Mouse (Mus musculus) neural tube, embryonic 14.5 days (tissue): ENCODE results near the gene Ltbp4. TPM values are rescaled to one million over a fixed set of nuclear protein-coding genes. Genes with fewer than 3 reads are reported as not detected.

ENCODE experiments used
- ATAC-seq: fragments of 200-750 bp; cut with Nextera tagmentation; 2 replicates; pipeline ENCODE4 v1.8.0; 2017; ENCODE audit warnings: low read depth, mild to moderate bottlenecking, moderate TSS enrichment, moderate library complexity
- H3K27ac ChIP-seq: fragments of 300-500 bp; sonication (generic); 2 replicates; pipeline ENCODE4 v1.5.1; 2014; ENCODE audit warnings: low read depth, mild to moderate bottlenecking, control low read depth, low read length, moderate library complexity, mixed read lengths
- H3K27me3 ChIP-seq: fragments of 300-500 bp; sonication (generic); 2 replicates; pipeline ENCODE4 v1.6.1; 2014; ENCODE audit warnings: low read length; ENCODE audit not compliant: control insufficient read depth, insufficient read depth
- H3K36me3 ChIP-seq: fragments of 300-500 bp; sonication (generic); 2 replicates; pipeline ENCODE4 v1.6.1; 2014; ENCODE audit warnings: low read length, mixed read lengths; ENCODE audit not compliant: control insufficient read depth, insufficient read depth
- H3K4me1 ChIP-seq: fragments of 300-500 bp; sonication (generic); 2 replicates; pipeline ENCODE4 v1.6.1; 2014; ENCODE audit warnings: low read length; ENCODE audit not compliant: control insufficient read depth, insufficient read depth
- H3K4me2 ChIP-seq: fragments of 300-500 bp; sonication (generic); 2 replicates; pipeline ENCODE4 v1.6.1; 2014; ENCODE audit warnings: mild to moderate bottlenecking, low read depth, low read length, control low read depth
- H3K4me3 ChIP-seq: fragments of 300-500 bp; sonication (generic); 2 replicates; pipeline ENCODE4 v1.5.1; 2014; ENCODE audit warnings: low read depth, low read length, control low read depth, mixed read lengths
- H3K9ac ChIP-seq: fragments of 300-500 bp; sonication (generic); replicated peaks from 2 replicates; pipeline ENCODE4 v1.6.1; 2014; ENCODE audit warnings: low read depth, mild to moderate bottlenecking, control low read depth, low read length, mixed read lengths
- H3K9me3 ChIP-seq: fragments of 300-500 bp; sonication (generic); 2 replicates; pipeline ENCODE4 v1.6.1; 2016; ENCODE audit warnings: low read length; ENCODE audit not compliant: control insufficient read depth
- WGBS: fragments of 180-500 bp; shearing (Covaris S2); extraction: QIAGEN DNeasy Blood & Tissue Kit; methylation state at CpG from one replicate; pipeline ENCODE4 v1.1.7; 2014; 5-methylcytosine and 5-hydroxymethylcytosine counted together
- polyA plus RNA-seq: library from polyadenylated mRNA; unstranded; fragments of >200 nt; fragmentation: Nextera tagmentation; extraction: Ambion mirVana; gene quantifications from 2 replicates; pipeline ENCODE4 v1.2.1, GENCODE M21; 2014

Gene Ltbp4
- polyA plus RNA-seq, 1 experiment from 2014 or later, result 5.8 TPM

DNA sequence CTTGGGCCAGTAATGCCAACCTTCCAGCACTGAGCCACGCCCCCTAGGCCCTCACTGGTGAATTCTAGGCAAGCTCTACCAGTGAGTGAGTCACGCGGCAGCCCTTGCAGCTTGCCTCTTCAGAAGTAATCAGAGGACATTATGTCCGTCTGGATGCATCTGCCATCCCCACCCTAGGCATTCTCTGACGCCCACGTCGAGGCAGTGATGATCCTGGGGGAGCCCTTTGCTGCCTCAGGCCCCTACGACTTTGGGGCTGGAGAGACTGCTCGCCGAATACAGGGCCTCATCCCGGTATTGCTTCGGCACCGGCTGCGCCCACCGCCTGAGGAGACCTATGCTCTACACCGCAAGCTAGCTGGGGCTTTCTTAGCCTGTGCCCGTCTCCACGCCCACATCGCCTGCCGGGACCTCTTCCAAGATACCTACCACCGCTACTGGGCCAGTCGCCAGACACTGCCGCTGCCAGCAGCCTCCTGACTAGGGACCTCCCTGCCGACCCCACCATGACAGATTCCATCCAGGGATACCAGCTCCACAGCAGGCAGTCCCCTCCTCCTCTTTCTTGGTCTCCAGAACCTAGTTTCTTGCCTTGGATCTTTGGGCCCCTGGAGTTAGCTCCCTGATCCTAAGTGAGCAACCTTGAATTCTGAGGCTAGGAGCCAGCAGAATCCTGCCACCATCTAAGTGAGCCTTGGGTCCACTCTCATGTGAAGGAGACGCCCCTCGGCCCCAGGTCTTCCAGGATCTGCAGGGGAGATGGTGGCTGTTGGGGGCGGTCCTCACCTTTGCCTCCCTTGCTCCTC lies 80.2 kb downstream of the Ltbp4 start:
- H3K4me3 ChIP-seq, result no peak overlapping the region
- peak; percentile 16; the same call in 1 of the 2 replicates for ATAC-seq
- peaks cover 21% of the 10 kb centered on the region for H3K4me1 ChIP-seq
- no peaks in the 10 kb centered on the region for H3K36me3 ChIP-seq
- H3K4me2 ChIP-seq, result peak overlapping the region; percentile 96
- no peaks in the 10 kb centered on the region for H3K9me3 ChIP-seq
- H3K27me3 ChIP-seq, result no peaks in the 10 kb centered on the region
- WGBS, result 6% methylated on average over 27 of the region's 27 CpGs
- H3K27ac ChIP-seq, result peak overlapping the region; percentile 94
- no peak overlapping the region for H3K9ac ChIP-seq

DNA sequence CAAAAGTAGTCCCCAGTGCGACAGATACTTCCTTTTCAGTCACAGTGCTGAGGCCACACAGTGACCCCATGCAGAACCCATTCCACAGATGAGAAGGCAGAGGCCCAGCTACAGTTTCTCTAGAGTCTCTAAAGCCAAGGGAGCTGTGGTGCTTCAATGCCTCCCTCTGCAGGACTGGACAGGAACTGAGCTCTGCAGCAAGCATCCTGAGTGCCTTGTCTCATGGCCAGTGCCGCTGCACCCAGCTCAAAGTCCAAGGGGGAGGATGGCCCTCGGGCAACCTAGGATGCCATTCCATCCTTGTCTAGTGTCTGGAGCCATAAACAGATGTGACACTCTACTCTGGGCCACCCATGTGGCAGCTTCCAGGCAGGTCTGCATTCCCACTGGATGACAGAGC lies 81.8 kb downstream of the Ltbp4 start:
- 70% methylated on average over 3 of the region's 3 CpGs for WGBS
- Histone ChIP-seq H3K9ac (no peak overlapping the region), H3K9me3 (no peaks in the 10 kb centered on the region), H3K27me3 (no peaks in the 10 kb centered on the region), H3K36me3 (no peaks in the 10 kb centered on the region), H3K27ac (no peak overlapping the region), H3K4me3 (no peak overlapping the region), H3K4me1 (peaks cover 8% of the 10 kb centered on the region), H3K4me2 (no peak overlapping the region)
- ATAC-seq, result no peak

Other genes starting within 250 kb of the Ltbp4 start
- gene Cyp2f2, start 217.8 kb downstream of the Ltbp4 start, polyA plus RNA-seq, result not detected in 2 replicates
- 0.16 TPM in 1 of 2 replicates, not detected in the other for gene Cyp2t4, start 184.0 kb downstream of the Ltbp4 start, polyA plus RNA-seq
- gene Egln2, start 170.9 kb downstream of the Ltbp4 start, polyA plus RNA-seq, result 46.9 and 48.3 TPM in 2 replicates
- 100.0 and 100 TPM in 2 replicates for gene Rab4b, start 158.8 kb downstream of the Ltbp4 start, polyA plus RNA-seq
- 0.94 TPM in 1 of 2 replicates, not detected in the other for gene Gm21983, start 156.6 kb downstream of the Ltbp4 start, polyA plus RNA-seq
- gene Mia, start 156.5 kb downstream of the Ltbp4 start, polyA plus RNA-seq, result 14.7 and 24.4 TPM in 2 replicates
- gene BC024978, start 141.9 kb downstream of the Ltbp4 start, polyA plus RNA-seq, result 3.6 TPM in 2 replicates
- gene Snrpa, start 141.4 kb downstream of the Ltbp4 start, polyA plus RNA-seq, result 197 and 207 TPM in 2 replicates
- gene Itpkc, start 109.0 kb downstream of the Ltbp4 start, polyA plus RNA-seq, result 6.6 and 7.2 TPM in 2 replicates
- gene Coq8b, start 104.7 kb downstream of the Ltbp4 start, polyA plus RNA-seq, result 16.7 and 20.9 TPM in 2 replicates
- 22.6 and 27.9 TPM in 2 replicates for gene Numbl, start 79.3 kb downstream of the Ltbp4 start, polyA plus RNA-seq
- 29.6 and 35.6 TPM in 2 replicates for gene Shkbp1, start 18.3 kb upstream of the Ltbp4 start, polyA plus RNA-seq
- not detected in 2 replicates for gene Gm20479, start 19.7 kb upstream of the Ltbp4 start, polyA plus RNA-seq
- 3.9 and 5.6 TPM in 2 replicates for gene Sptbn4, start 110.0 kb upstream of the Ltbp4 start, polyA plus RNA-seq
- gene Blvrb, start 110.3 kb upstream of the Ltbp4 start, polyA plus RNA-seq, result 12.1 and 23.0 TPM in 2 replicates
- gene Sertad3, start 136.1 kb upstream of the Ltbp4 start, polyA plus RNA-seq, result 5.7 and 10.0 TPM in 2 replicates
- gene Sertad1, start 149.2 kb upstream of the Ltbp4 start, polyA plus RNA-seq, result 6.1 and 10.7 TPM in 2 replicates
- gene Prx, start 161.6 kb upstream of the Ltbp4 start, polyA plus RNA-seq, result 0.43 and 1.1 TPM in 2 replicates
- gene Hipk4, start 185.6 kb upstream of the Ltbp4 start, polyA plus RNA-seq, result 1.2 and 2.1 TPM in 2 replicates
- gene Pld3, start 215.5 kb upstream of the Ltbp4 start, polyA plus RNA-seq, result 148 and 168 TPM in 2 replicates
- gene 2310022A10Rik, start 215.5 kb upstream of the Ltbp4 start, polyA plus RNA-seq, result 27.2 TPM in 2 replicates